Mouse (Mus musculus) heart, embryonic 14.5 days (tissue): ENCODE measurements around the gene Bcl9. TPM values are rescaled to one million over a fixed set of nuclear protein-coding genes. Genes with fewer than 3 reads are reported as not detected.

Experiments
- ATAC-seq: fragments of 200-750 bp; cut with Nextera tagmentation; 2 replicates; pipeline ENCODE4 v1.8.0; 2017; ENCODE audit warnings: low read depth, moderate TSS enrichment; ENCODE audit not compliant: insufficient number of reproducible peaks, insufficient read depth, low FRiP score
- H3K27ac ChIP-seq, 2 experiments: fragments of 200-500 bp in 1 of 2; fragments of 300-500 bp in 1 of 2; sonication (generic) in 1 of 2; replicated peaks in 1 of 2; 2 replicates each; pipeline ENCODE4 v1.5.1; 2012 to 2014; ENCODE audit warnings: low read depth in 2 of 2, low read length in 2 of 2, control low read depth in 1 of 2, mild to moderate bottlenecking in 1 of 2, mixed read lengths in 1 of 2; ENCODE audit not compliant: control insufficient read depth in 1 of 2, insufficient read depth in 1 of 2
- H3K27me3 ChIP-seq: fragments of 300-500 bp; sonication (generic); 2 replicates; pipeline ENCODE4 v1.6.1; 2014; ENCODE audit warnings: mild to moderate bottlenecking, low read length, control low read depth; ENCODE audit not compliant: control insufficient read depth, insufficient read depth
- H3K36me3 ChIP-seq: fragments of 300-500 bp; sonication (generic); 2 replicates; pipeline ENCODE4 v1.6.1; 2014; ENCODE audit warnings: mild to moderate bottlenecking, control low read depth, low read length, mixed read lengths; ENCODE audit not compliant: control insufficient read depth, insufficient read depth
- H3K4me1 ChIP-seq, 2 experiments: fragments of 200-500 bp in 1 of 2; fragments of 300-500 bp in 1 of 2; sonication (generic) in 1 of 2; 2 replicates each; pipeline ENCODE4 v1.6.1; 2012 to 2014; ENCODE audit warnings: low read length in 2 of 2, control low read depth in 1 of 2, mixed read lengths in 1 of 2; ENCODE audit not compliant: control insufficient read depth in 2 of 2, insufficient read depth in 2 of 2
- H3K4me2 ChIP-seq: fragments of 300-500 bp; sonication (generic); 2 replicates; pipeline ENCODE4 v1.6.1; 2014; ENCODE audit warnings: mild to moderate bottlenecking, low read length
- H3K4me3 ChIP-seq, 2 experiments: fragments of 200-500 bp in 1 of 2; fragments of 300-500 bp in 1 of 2; sonication (generic) in 1 of 2; 2 replicates each; pipeline ENCODE4 v1.5.1; 2012 to 2014; ENCODE audit warnings: low read length in 2 of 2, mild to moderate bottlenecking in 2 of 2, control low read depth in 1 of 2, low read depth in 1 of 2, moderate library complexity in 1 of 2; ENCODE audit not compliant: control insufficient read depth in 1 of 2, insufficient read depth in 1 of 2
- H3K9ac ChIP-seq: fragments of 300-500 bp; sonication (generic); 2 replicates; pipeline ENCODE4 v1.6.1; 2014; ENCODE audit warnings: mild to moderate bottlenecking, low read length
- H3K9me3 ChIP-seq: fragments of 300-500 bp; sonication (generic); 2 replicates; pipeline ENCODE4 v1.6.1; 2016; ENCODE audit warnings: low read length, control low read depth; ENCODE audit not compliant: control insufficient read depth
- WGBS: fragments of 180-500 bp; shearing (Covaris S2); extraction: QIAGEN DNeasy Blood & Tissue Kit; methylation state at CpG from one replicate; pipeline ENCODE4 v1.1.7; 2014; 5-methylcytosine and 5-hydroxymethylcytosine counted together
- polyA plus RNA-seq: library from polyadenylated mRNA; unstranded; fragments of >200 nt; fragmentation: Nextera tagmentation; extraction: Ambion mirVana; gene quantifications from 2 replicates; pipeline ENCODE4 v1.2.1, GENCODE M21; 2014

Gene Bcl9
- polyA plus RNA-seq, 1 experiment from 2014 or later: 32.1 TPM

- Histone ChIP-seq H3K4me3 (peak overlapping the region; percentile 81 to 90), H3K9me3 (no peaks in the 10 kb centered on the region), H3K4me1 (peaks cover 16 to 30% of the 10 kb centered on the region in 2 experiments), H3K27ac (peak overlapping the region; percentile 96 to 98), H3K36me3 (no peaks in the 10 kb centered on the region), H3K27me3 (no peaks in the 10 kb centered on the region), H3K4me2 (peak overlapping the region; percentile 89), H3K9ac (peak overlapping the region; percentile 94)
- ATAC-seq: peak; percentile 33
- 2% methylated on average over 16 of the region's 16 CpGs for WGBS
Measured at GRCm38 (mm10) chr3:97296941-97297552, 670 bp downstream of the Bcl9 start.

DNA sequence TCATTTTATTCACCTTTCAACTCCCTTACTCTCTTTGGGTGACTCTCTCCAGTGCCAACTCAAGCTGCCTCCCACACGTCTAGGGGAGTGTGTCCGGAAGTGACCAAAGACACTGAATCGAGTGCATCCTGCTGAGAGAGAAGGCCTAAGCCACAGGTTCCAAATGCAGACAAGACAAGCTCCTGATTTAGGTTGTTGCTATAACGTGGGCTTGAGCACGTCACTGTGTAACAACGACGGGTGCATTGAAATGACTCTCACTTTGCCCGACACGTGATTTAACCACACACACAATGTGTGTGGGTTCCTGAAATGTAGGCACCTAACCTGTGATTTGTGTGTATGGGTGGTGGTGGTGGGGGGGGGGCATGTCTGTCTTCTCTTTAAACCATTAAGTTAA is 3.4 kb downstream of the Bcl9 start:
- Histone ChIP-seq H3K4me3 (no peak overlapping the region), H3K4me2 (no peak overlapping the region), H3K9me3 (no peaks in the 10 kb centered on the region), H3K9ac (no peak overlapping the region), H3K36me3 (no peaks in the 10 kb centered on the region), H3K27me3 (no peaks in the 10 kb centered on the region), H3K27ac (no peak overlapping the region), H3K4me1 (peaks cover 14 to 29% of the 10 kb centered on the region in 2 experiments)
- 71% methylated on average over 9 of the region's 9 CpGs for WGBS
- ATAC-seq: no peak

- Histone ChIP-seq H3K36me3 (peaks cover 7% of the 10 kb centered on the region; the same call in 1 of the 2 replicates), H3K27ac (no peak overlapping the region), H3K4me2 (no peak overlapping the region), H3K4me3 (no peak overlapping the region), H3K9me3 (no peaks in the 10 kb centered on the region), H3K4me1 (peaks cover 9 to 41% of the 10 kb centered on the region in 2 experiments), H3K27me3 (no peaks in the 10 kb centered on the region), H3K9ac (no peak overlapping the region)
- no peak for ATAC-seq
- WGBS: 97% methylated on average over 4 of the region's 4 CpGs
Measured at GRCm38 (mm10) chr3:97284878-97285277, 12.8 kb downstream of the Bcl9 start.

DNA sequence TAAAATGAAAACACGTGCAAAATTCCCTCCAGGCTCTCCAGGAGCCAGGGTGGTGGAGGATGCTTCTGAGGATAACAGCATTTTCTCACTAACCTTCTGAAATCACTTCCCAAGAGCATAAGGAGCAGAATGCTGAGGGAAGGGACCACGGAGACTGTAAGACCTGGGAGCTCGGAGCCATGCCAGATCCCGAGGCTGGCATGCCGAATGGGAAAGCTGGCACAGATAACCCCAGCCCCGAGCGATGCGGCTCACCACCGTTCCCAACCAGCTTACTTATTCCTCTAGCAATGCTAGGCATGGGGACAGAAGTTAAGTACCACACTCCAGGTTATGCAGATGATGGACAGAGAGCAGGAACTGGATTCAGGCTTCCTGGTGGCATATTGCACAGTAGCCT is 13.7 kb downstream of the Bcl9 start:
- no peaks in the 10 kb centered on the region for H3K27me3 ChIP-seq
- no peak overlapping the region for H3K27ac ChIP-seq
- no peak overlapping the region for H3K4me3 ChIP-seq
- ATAC-seq: no peak
- no peaks in the 10 kb centered on the region for H3K9me3 ChIP-seq
- H3K4me1 ChIP-seq: peaks cover 6 to 37% of the 10 kb centered on the region in 2 experiments
- WGBS: 81% methylated on average over 9 of the region's 9 CpGs
- no peak overlapping the region for H3K9ac ChIP-seq
- no peak overlapping the region for H3K4me2 ChIP-seq
- peaks cover 7% of the 10 kb centered on the region; the same call in 1 of the 2 replicates for H3K36me3 ChIP-seq

- Histone ChIP-seq H3K4me3 (peak overlapping the region in 1 of 2 experiments; percentile 3; a peak in 2 of 4 replicates), H3K4me1 (peaks cover 15 to 38% of the 10 kb centered on the region in 2 experiments), H3K27me3 (no peaks in the 10 kb centered on the region), H3K9me3 (no peaks in the 10 kb centered on the region), H3K36me3 (peaks cover 7% of the 10 kb centered on the region; the same call in 1 of the 2 replicates), H3K27ac (peak overlapping the region; percentile 55 to 64), H3K4me2 (peak overlapping the region; percentile 48), H3K9ac (no peak overlapping the region; the same call in 1 of the 2 replicates)
- WGBS: 39% methylated on average over 7 of the region's 7 CpGs
- no peak for ATAC-seq
Measured at GRCm38 (mm10) chr3:97281426-97281825, 16.3 kb downstream of the Bcl9 start.

- Histone ChIP-seq H3K9ac (peak overlapping the region; percentile 51), H3K4me1 (peaks cover 20 to 34% of the 10 kb centered on the region in 2 experiments), H3K4me3 (no peak overlapping the region), H3K9me3 (no peaks in the 10 kb centered on the region), H3K36me3 (peaks cover 7% of the 10 kb centered on the region; the same call in 1 of the 2 replicates), H3K27me3 (no peaks in the 10 kb centered on the region), H3K4me2 (peak overlapping the region; percentile 31), H3K27ac (peak overlapping the region; percentile 49 to 58)
- no peak for ATAC-seq
- WGBS: 65% methylated on average over 5 of the region's 5 CpGs
Measured at GRCm38 (mm10) chr3:97275708-97276107, 22.0 kb downstream of the Bcl9 start.

GRCm38 (mm10) chr3:97274516-97275230 is 23.0 kb downstream of the Bcl9 start:
- WGBS: 92% methylated on average over 15 of the region's 15 CpGs
- peaks cover 7% of the 10 kb centered on the region; the same call in 1 of the 2 replicates for H3K36me3 ChIP-seq
- no peak overlapping the region for H3K9ac ChIP-seq
- no peak for ATAC-seq
- H3K4me2 ChIP-seq: no peak overlapping the region
- no peaks in the 10 kb centered on the region for H3K27me3 ChIP-seq
- no peaks in the 10 kb centered on the region for H3K9me3 ChIP-seq
- H3K27ac ChIP-seq: no peak overlapping the region
- peaks cover 19 to 34% of the 10 kb centered on the region in 2 experiments for H3K4me1 ChIP-seq
- no peak overlapping the region for H3K4me3 ChIP-seq
